Mouse (Mus musculus) cerebellum, adult 9-11 months (tissue): Measurements from ENCODE around the gene Tnip1.
"Not testable (repeated sequence)": the region's sequence is repeated elsewhere in the genome, so short reads cannot be mapped to it uniquely, and the experiment has no call there.

Experiments
- DNase-seq: peaks from one replicate; pipeline ENCODE4 v3.0.0; 2022

Gene Tnip1

GRCm38 (mm10) chr11:54972049-54972723 is 9.5 kb upstream of the Tnip1 start:
- no peak for DNase-seq

GRCm38 (mm10) chr11:54971365-54972048 is 8.8 kb upstream of the Tnip1 start:
- DNase-seq = no peak

GRCm38 (mm10) chr11:54965234-54965633 is 2.5 kb upstream of the Tnip1 start:
- DNase-seq = no peak

- DNase-seq = no peak
Measured at GRCm38 (mm10) chr11:54961921-54962320, 796 bp downstream of the Tnip1 start.

- no peak for DNase-seq
Measured at GRCm38 (mm10) chr11:54961164-54961850, 1.4 kb downstream of the Tnip1 start.

- no peak for DNase-seq
Measured at GRCm38 (mm10) chr11:54960251-54960650, 2.5 kb downstream of the Tnip1 start.

GRCm38 (mm10) chr11:54958571-54959073 is 4.1 kb downstream of the Tnip1 start:
- DNase-seq = no peak

GRCm38 (mm10) chr11:54957708-54958107 is 5.0 kb downstream of the Tnip1 start:
- DNase-seq = not testable (repeated sequence)

GRCm38 (mm10) chr11:54956912-54957311 is 5.8 kb downstream of the Tnip1 start:
- no peak for DNase-seq

- DNase-seq = peak; percentile 98
Measured at GRCm38 (mm10) chr11:54955735-54956480, 6.8 kb downstream of the Tnip1 start.

GRCm38 (mm10) chr11:54955400-54955734 is 7.3 kb downstream of the Tnip1 start:
- not testable (repeated sequence) for DNase-seq

- DNase-seq = no peak
Measured at GRCm38 (mm10) chr11:54954716-54955115, 8.0 kb downstream of the Tnip1 start.

GRCm38 (mm10) chr11:54953993-54954446 is 8.7 kb downstream of the Tnip1 start:
- DNase-seq = no peak

- DNase-seq = peak; percentile 58
Measured at GRCm38 (mm10) chr11:54952651-54953050, 10.1 kb downstream of the Tnip1 start.

- DNase-seq = no peak
Measured at GRCm38 (mm10) chr11:54950684-54951083, 12.0 kb downstream of the Tnip1 start.

- DNase-seq = no peak
Measured at GRCm38 (mm10) chr11:54949717-54950116, 13.0 kb downstream of the Tnip1 start.

- no peak for DNase-seq
Measured at GRCm38 (mm10) chr11:54944702-54945101, 18.0 kb downstream of the Tnip1 start.

GRCm38 (mm10) chr11:54940056-54940455 is 22.7 kb downstream of the Tnip1 start:
- DNase-seq = peak; percentile 71

GRCm38 (mm10) chr11:54939501-54939900 is 23.2 kb downstream of the Tnip1 start:
- DNase-seq = peak; percentile 51

GRCm38 (mm10) chr11:54936771-54937140 is 26.0 kb downstream of the Tnip1 start:
- DNase-seq = no peak

- DNase-seq = no peak
Measured at GRCm38 (mm10) chr11:54936035-54936770, 26.5 kb downstream of the Tnip1 start.

GRCm38 (mm10) chr11:54934198-54934597 is 28.5 kb downstream of the Tnip1 start:
- DNase-seq = no peak
